Mouse (Mus musculus): ENCODE data around the gene Gm21970. TPM values are rescaled to one million over a fixed set of nuclear protein-coding genes. Genes with fewer than 3 reads are reported as not detected.

The Gm21970 gene
- polyA plus RNA-seq, 1 experiment from 2014 or later = not detected

DNA sequence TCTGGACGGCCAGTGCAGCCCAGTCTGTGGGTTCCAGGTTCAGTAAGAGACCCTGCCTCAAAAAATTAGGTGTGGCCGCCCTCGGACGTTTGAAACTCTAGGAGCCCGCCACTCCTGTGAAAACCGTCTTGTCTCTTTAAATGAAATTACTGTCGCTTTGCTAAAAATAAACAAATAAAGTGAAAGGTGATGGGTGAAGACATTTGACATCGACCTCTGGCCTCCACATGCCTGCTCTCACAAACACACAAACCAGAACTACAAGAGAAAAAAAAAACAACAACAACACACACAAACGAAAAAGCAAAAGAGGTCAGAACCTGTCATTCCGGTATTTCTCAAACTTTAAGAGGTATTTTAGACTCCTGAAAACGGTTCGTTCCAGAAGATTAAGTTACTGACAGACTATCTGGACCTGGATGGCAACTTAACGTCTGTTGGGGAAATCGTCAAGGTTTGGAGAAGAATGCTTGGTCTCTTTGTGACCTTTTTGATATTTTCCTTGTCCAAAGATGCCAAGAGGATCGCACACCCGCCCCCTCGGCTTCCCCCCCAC is 13.0 kb upstream of the Gm21970 start:
- ATAC-seq (replicated peaks; ENCODE audit: low FRiP score) (no peak), DNase-seq (ENCODE audit: low spot score) (no peak)
- no peak overlapping the region for H3K4me2 ChIP-seq
- peaks cover 10% of the 10 kb centered on the region for H3K36me3 ChIP-seq (ENCODE audit: control insufficient read depth, insufficient read depth, low read length)
- H3K27ac ChIP-seq (ENCODE audit: low read depth, low read length) = 0 out of 2 replicates have a peak overlapping the region, but pooled peaks have one; percentile 17
- H3K9me3 ChIP-seq (ENCODE audit: control insufficient read depth, low read length) = no peaks in the 10 kb centered on the region
- no peaks in the 10 kb centered on the region for H3K27me3 ChIP-seq (replicated peaks; ENCODE audit: control insufficient read depth, insufficient read depth, low read length)
- no peak overlapping the region for H3K9ac ChIP-seq (ENCODE audit: low read depth, low read length)
- H3K4me1 ChIP-seq (replicated peaks; ENCODE audit: control insufficient read depth, insufficient read depth, low read length) = peaks cover 32% of the 10 kb centered on the region
- 68% methylated on average over 17 of the region's 17 CpGs for WGBS
- no peak overlapping the region for H3K4me3 ChIP-seq (ENCODE audit: low read depth, low read length)

GRCm38 (mm10) chr16:91378991-91379390 is 12.5 kb upstream of the Gm21970 start:
- ATAC-seq (replicated peaks; ENCODE audit: low FRiP score) (no peak), DNase-seq (ENCODE audit: low spot score) (no peak)
- no peaks in the 10 kb centered on the region for H3K27me3 ChIP-seq (replicated peaks; ENCODE audit: control insufficient read depth, insufficient read depth, low read length)
- 47% methylated on average over 9 of the region's 9 CpGs for WGBS
- H3K36me3 ChIP-seq (ENCODE audit: control insufficient read depth, insufficient read depth, low read length) = peaks cover 10% of the 10 kb centered on the region
- H3K4me1 ChIP-seq (replicated peaks; ENCODE audit: control insufficient read depth, insufficient read depth, low read length) = peaks cover 27% of the 10 kb centered on the region
- no peak overlapping the region for H3K4me2 ChIP-seq
- 0 out of 2 replicates have a peak overlapping the region, but pooled peaks have one; percentile 17 for H3K27ac ChIP-seq (ENCODE audit: low read depth, low read length)
- H3K9me3 ChIP-seq (ENCODE audit: control insufficient read depth, low read length) = no peaks in the 10 kb centered on the region
- H3K4me3 ChIP-seq (ENCODE audit: low read depth, low read length) = no peak overlapping the region
- no peak overlapping the region for H3K9ac ChIP-seq (ENCODE audit: low read depth, low read length)

DNA sequence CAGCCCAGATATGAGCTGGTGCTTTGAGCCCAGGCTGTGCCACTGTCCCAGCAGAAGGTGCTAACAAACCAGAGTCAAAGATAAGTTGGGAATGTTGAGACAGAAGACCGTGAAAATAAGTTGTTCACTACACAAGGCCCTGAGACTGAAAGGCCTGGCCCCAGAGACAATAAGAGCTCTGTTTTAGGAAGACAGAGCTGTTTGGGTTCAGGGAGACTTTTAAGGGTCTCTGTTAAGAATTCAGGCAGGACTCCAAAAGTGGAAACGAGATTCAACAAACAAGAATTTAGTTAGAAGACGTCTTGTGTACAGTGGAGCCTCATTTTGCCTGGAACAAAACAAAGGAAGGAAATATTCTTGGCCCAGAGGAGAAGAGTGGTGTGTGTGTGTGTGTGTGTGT is 12.1 kb upstream of the Gm21970 start:
- peaks cover 12% of the 10 kb centered on the region for H3K36me3 ChIP-seq (ENCODE audit: control insufficient read depth, insufficient read depth, low read length)
- peaks cover 23% of the 10 kb centered on the region for H3K4me1 ChIP-seq (replicated peaks; ENCODE audit: control insufficient read depth, insufficient read depth, low read length)

GRCm38 (mm10) chr16:91380151-91380550 is 11.4 kb upstream of the Gm21970 start:
- DNase-seq (ENCODE audit: low spot score) (no peak), ATAC-seq (replicated peaks; ENCODE audit: low FRiP score) (peak; percentile 69; the same call in 1 of the 2 replicates)
- no peak overlapping the region for H3K4me2 ChIP-seq
- no peaks in the 10 kb centered on the region for H3K27me3 ChIP-seq (replicated peaks; ENCODE audit: control insufficient read depth, insufficient read depth, low read length)
- H3K4me3 ChIP-seq (ENCODE audit: low read depth, low read length) = no peak overlapping the region
- H3K27ac ChIP-seq (ENCODE audit: low read depth, low read length) = no peak overlapping the region
- no peak overlapping the region for H3K9ac ChIP-seq (ENCODE audit: low read depth, low read length)
- H3K36me3 ChIP-seq (ENCODE audit: control insufficient read depth, insufficient read depth, low read length) = peaks cover 17% of the 10 kb centered on the region
- H3K9me3 ChIP-seq (ENCODE audit: control insufficient read depth, low read length) = no peaks in the 10 kb centered on the region
- WGBS = 38% methylated on average over 5 of the region's 5 CpGs
- peaks cover 22% of the 10 kb centered on the region for H3K4me1 ChIP-seq (replicated peaks; ENCODE audit: control insufficient read depth, insufficient read depth, low read length)

More for the DNA sequence above, 12.1 kb upstream of the Gm21970 start:
- Histone ChIP-seq H3K27me3 (replicated peaks; ENCODE audit: control insufficient read depth, insufficient read depth, low read length) (no peaks in the 10 kb centered on the region), H3K27ac (ENCODE audit: low read depth, low read length) (no peak overlapping the region), H3K4me3 (ENCODE audit: low read depth, low read length) (no peak overlapping the region), H3K4me2 (no peak overlapping the region), H3K9me3 (ENCODE audit: control insufficient read depth, low read length) (no peaks in the 10 kb centered on the region), H3K9ac (ENCODE audit: low read depth, low read length) (no peak overlapping the region)
- DNase-seq (ENCODE audit: low spot score) (no peak), ATAC-seq (replicated peaks; ENCODE audit: low FRiP score) (no peak)
- whole genome bisulfite sequencing = 71% methylated on average over 3 of the region's 3 CpGs

GRCm38 (mm10) chr16:91381606-91382005 is 9.9 kb upstream of the Gm21970 start:
- Histone ChIP-seq H3K9me3 (ENCODE audit: control insufficient read depth, low read length) (no peaks in the 10 kb centered on the region), H3K36me3 (ENCODE audit: control insufficient read depth, insufficient read depth, low read length) (peaks cover 24% of the 10 kb centered on the region), H3K9ac (ENCODE audit: low read depth, low read length) (no peak overlapping the region), H3K4me3 (ENCODE audit: low read depth, low read length) (no peak overlapping the region), H3K4me2 (no peak overlapping the region), H3K27me3 (replicated peaks; ENCODE audit: control insufficient read depth, insufficient read depth, low read length) (no peaks in the 10 kb centered on the region), H3K27ac (ENCODE audit: low read depth, low read length) (no peak overlapping the region), H3K4me1 (replicated peaks; ENCODE audit: control insufficient read depth, insufficient read depth, low read length) (peaks cover 22% of the 10 kb centered on the region)
- ATAC-seq (replicated peaks; ENCODE audit: low FRiP score) (no peak), DNase-seq (ENCODE audit: low spot score) (no peak)
- 85% methylated on average over 4 of the region's 4 CpGs for whole genome bisulfite sequencing

- no peak overlapping the region for H3K27ac ChIP-seq (ENCODE audit: low read depth, low read length)
- no peak overlapping the region for H3K4me2 ChIP-seq
- DNase-seq (ENCODE audit: low spot score) (no peak), ATAC-seq (replicated peaks; ENCODE audit: low FRiP score) (no peak)
- H3K27me3 ChIP-seq (replicated peaks; ENCODE audit: control insufficient read depth, insufficient read depth, low read length) = no peaks in the 10 kb centered on the region
- H3K9me3 ChIP-seq (ENCODE audit: control insufficient read depth, low read length) = no peaks in the 10 kb centered on the region
- H3K36me3 ChIP-seq (ENCODE audit: control insufficient read depth, insufficient read depth, low read length) = peaks cover 26% of the 10 kb centered on the region
- no peak overlapping the region for H3K9ac ChIP-seq (ENCODE audit: low read depth, low read length)
- no peak overlapping the region for H3K4me3 ChIP-seq (ENCODE audit: low read depth, low read length)
- WGBS = 74% methylated on average over 9 of the region's 9 CpGs
- H3K4me1 ChIP-seq (replicated peaks; ENCODE audit: control insufficient read depth, insufficient read depth, low read length) = peaks cover 22% of the 10 kb centered on the region
Observed at GRCm38 (mm10) chr16:91382261-91382790, 9.2 kb upstream of the Gm21970 start.

- no peaks in the 10 kb centered on the region for H3K27me3 ChIP-seq (replicated peaks; ENCODE audit: control insufficient read depth, insufficient read depth, low read length)
- no peak overlapping the region for H3K9ac ChIP-seq (ENCODE audit: low read depth, low read length)
- no peak overlapping the region for H3K27ac ChIP-seq (ENCODE audit: low read depth, low read length)
- ATAC-seq (replicated peaks; ENCODE audit: low FRiP score) (no peak), DNase-seq (ENCODE audit: low spot score) (no peak)
- H3K4me2 ChIP-seq = no peak overlapping the region
- H3K4me3 ChIP-seq (ENCODE audit: low read depth, low read length) = no peak overlapping the region
- H3K36me3 ChIP-seq (ENCODE audit: control insufficient read depth, insufficient read depth, low read length) = peaks cover 41% of the 10 kb centered on the region
- H3K4me1 ChIP-seq (replicated peaks; ENCODE audit: control insufficient read depth, insufficient read depth, low read length) = peaks cover 17% of the 10 kb centered on the region
- WGBS = 81% methylated on average over 4 of the region's 4 CpGs
- no peaks in the 10 kb centered on the region for H3K9me3 ChIP-seq (ENCODE audit: control insufficient read depth, low read length)
Observed at GRCm38 (mm10) chr16:91384221-91384620, 7.3 kb upstream of the Gm21970 start.

GRCm38 (mm10) chr16:91385621-91386020 is 5.9 kb upstream of the Gm21970 start:
- H3K4me3 ChIP-seq (ENCODE audit: low read depth, low read length) = no peak overlapping the region
- H3K27ac ChIP-seq (ENCODE audit: low read depth, low read length) = peak overlapping the region; percentile 49; the same call in 1 of the 2 replicates
- H3K9ac ChIP-seq (ENCODE audit: low read depth, low read length) = no peak overlapping the region
- H3K9me3 ChIP-seq (ENCODE audit: control insufficient read depth, low read length) = no peaks in the 10 kb centered on the region; the same call in 1 of the 2 replicates
- no peaks in the 10 kb centered on the region for H3K27me3 ChIP-seq (replicated peaks; ENCODE audit: control insufficient read depth, insufficient read depth, low read length)
- DNase-seq (ENCODE audit: low spot score) = no peak
- no peak for ATAC-seq (replicated peaks; ENCODE audit: low FRiP score)
- H3K4me2 ChIP-seq = no peak overlapping the region
- peaks cover 5% of the 10 kb centered on the region; the same call in 1 of the 2 replicates for H3K4me1 ChIP-seq (replicated peaks; ENCODE audit: control insufficient read depth, insufficient read depth, low read length)
- peaks cover 49% of the 10 kb centered on the region for H3K36me3 ChIP-seq (ENCODE audit: control insufficient read depth, insufficient read depth, low read length)
- 64% methylated on average over 10 of the region's 10 CpGs for WGBS

Measured in liver, embryonic 11.5 days (tissue).